Mouse (Mus musculus) forebrain, embryonic 15.5 days (tissue): ENCODE results near the gene Clec16a. TPM values are rescaled to one million over a fixed set of nuclear protein-coding genes. Genes with fewer than 3 reads are reported as not detected.
A peak's percentile ranks its signal among the peaks of the same experiment; 100 is the strongest.

Experiments used
- ATAC-seq: fragments of 200-750 bp; cut with Nextera tagmentation; replicated peaks from 2 replicates; pipeline ENCODE4 v1.8.0; 2017; ENCODE audit warnings: mild to moderate bottlenecking, moderate TSS enrichment, moderate library complexity
- H3K27ac ChIP-seq: fragments of 300-500 bp; sonication (generic); replicated peaks from 2 replicates; pipeline ENCODE4 v1.5.1; 2015; ENCODE audit warnings: mild to moderate bottlenecking, inconsistent platforms
- H3K27me3 ChIP-seq: fragments of 300-500 bp; sonication (generic); 2 replicates; pipeline ENCODE4 v1.6.1; 2015; ENCODE audit warnings: inconsistent platforms
- H3K36me3 ChIP-seq: fragments of 300-500 bp; sonication (generic); 2 replicates; pipeline ENCODE4 v1.6.1; 2015; ENCODE audit warnings: mild to moderate bottlenecking, inconsistent platforms
- H3K4me1 ChIP-seq: fragments of 300-500 bp; sonication (generic); 2 replicates; pipeline ENCODE4 v1.6.1; 2015; ENCODE audit warnings: inconsistent platforms
- H3K4me2 ChIP-seq: fragments of 300-500 bp; sonication (generic); replicated peaks from 2 replicates; pipeline ENCODE4 v1.6.1; 2015; ENCODE audit warnings: mild to moderate bottlenecking, inconsistent platforms
- H3K4me3 ChIP-seq: fragments of 300-500 bp; sonication (generic); 2 replicates; pipeline ENCODE4 v1.5.1; 2015; ENCODE audit warnings: mild to moderate bottlenecking, inconsistent platforms
- H3K9ac ChIP-seq: fragments of 300-500 bp; sonication (generic); replicated peaks from 2 replicates; pipeline ENCODE4 v1.6.1; 2015; ENCODE audit warnings: mild to moderate bottlenecking, inconsistent platforms
- H3K9me3 ChIP-seq: fragments of 300-500 bp; sonication (generic); 2 replicates; pipeline ENCODE4 v1.6.1; 2016; ENCODE audit warnings: inconsistent platforms
- WGBS: fragments of 180-500 bp; shearing (Covaris S2); methylation state at CpG from one replicate; pipeline ENCODE4 v1.1.7; 2015; ENCODE audit warnings: mixed read lengths; 5-methylcytosine and 5-hydroxymethylcytosine counted together
- polyA plus RNA-seq: library from polyadenylated mRNA; unstranded; fragments of >200 nt; fragmentation: Nextera tagmentation; extraction: Ambion mirVana; gene quantifications from 2 replicates; pipeline ENCODE4 v1.2.1, GENCODE M21; 2015

The Clec16a gene
- polyA plus RNA-seq, 1 experiment from 2014 or later: 77.1 TPM

- H3K9ac ChIP-seq: no peak overlapping the region
- H3K9me3 ChIP-seq: no peaks in the 10 kb centered on the region
- ATAC-seq: no peak
- H3K36me3 ChIP-seq: no peaks in the 10 kb centered on the region
- no peak overlapping the region for H3K27ac ChIP-seq
- H3K4me1 ChIP-seq: peaks cover 19% of the 10 kb centered on the region
- peaks cover 15% of the 10 kb centered on the region; the same call in 1 of the 2 replicates for H3K27me3 ChIP-seq
- WGBS: 69% methylated on average over 1 of the region's 1 CpGs
- H3K4me3 ChIP-seq: no peak overlapping the region
- no peak overlapping the region for H3K4me2 ChIP-seq
Observed at GRCm38 (mm10) chr16:10783152-10783434, 238.0 kb downstream of the Clec16a start.

GRCm38 (mm10) chr16:10783451-10783850 is 238.3 kb downstream of the Clec16a start:
- H3K4me1 ChIP-seq: peaks cover 19% of the 10 kb centered on the region
- no peak overlapping the region for H3K9ac ChIP-seq
- ATAC-seq: no peak
- no peaks in the 10 kb centered on the region for H3K36me3 ChIP-seq
- H3K4me2 ChIP-seq: no peak overlapping the region
- H3K27me3 ChIP-seq: peaks cover 15% of the 10 kb centered on the region; the same call in 1 of the 2 replicates
- H3K4me3 ChIP-seq: 0 out of 2 replicates have a peak overlapping the region, but pooled peaks have one; percentile 75
- WGBS: 75% methylated on average over 8 of the region's 8 CpGs
- no peaks in the 10 kb centered on the region for H3K9me3 ChIP-seq
- no peak overlapping the region for H3K27ac ChIP-seq

- Histone ChIP-seq H3K9me3 (no peaks in the 10 kb centered on the region), H3K27ac (no peak overlapping the region), H3K36me3 (no peaks in the 10 kb centered on the region), H3K9ac (peak overlapping the region; percentile 63), H3K27me3 (peaks cover 15% of the 10 kb centered on the region; the same call in 1 of the 2 replicates), H3K4me1 (peaks cover 19% of the 10 kb centered on the region), H3K4me2 (peak overlapping the region; percentile 98), H3K4me3 (peak overlapping the region; percentile 75)
- WGBS: 4% methylated on average over 81 of the region's 81 CpGs
- no peak; the same call in 1 of the 2 replicates for ATAC-seq
Observed at GRCm38 (mm10) chr16:10783883-10784792, 239.0 kb downstream of the Clec16a start.

- H3K9me3 ChIP-seq: no peaks in the 10 kb centered on the region
- under 1% methylated on average over 39 of the region's 55 CpGs for WGBS
- H3K36me3 ChIP-seq: no peaks in the 10 kb centered on the region
- H3K9ac ChIP-seq: peak overlapping the region; percentile 63
- peaks cover 15% of the 10 kb centered on the region; the same call in 1 of the 2 replicates for H3K27me3 ChIP-seq
- H3K4me1 ChIP-seq: peaks cover 19% of the 10 kb centered on the region
- peak overlapping the region; percentile 75 for H3K4me3 ChIP-seq
- H3K27ac ChIP-seq: peak overlapping the region; percentile 84
- ATAC-seq: peak; percentile 86
- peak overlapping the region; percentile 98 for H3K4me2 ChIP-seq
Observed at GRCm38 (mm10) chr16:10784793-10785370, 239.7 kb downstream of the Clec16a start.

- Histone ChIP-seq H3K27me3 (peaks cover 15% of the 10 kb centered on the region; the same call in 1 of the 2 replicates), H3K27ac (peak within 1 kb of the TSS; percentile 84), H3K4me2 (peak within 1 kb of the TSS; percentile 98), H3K9ac (peak within 1 kb of the TSS; percentile 63), H3K36me3 (no peaks in the 10 kb centered on the region), H3K4me3 (peak within 1 kb of the TSS; percentile 75), H3K4me1 (peaks cover 19% of the 10 kb centered on the region), H3K9me3 (no peaks in the 10 kb centered on the region)
- under 1% methylated on average over 56 of the region's 59 CpGs for whole genome bisulfite sequencing
- peak; percentile 86 for ATAC-seq
Observed at GRCm38 (mm10) chr16:10785371-10786231, 240.5 kb downstream of the Clec16a start, which contains the start of gene Socs1. Gene Socs1 (minus strand): TSS chr16:10785536.

- H3K27me3 ChIP-seq: peaks cover 15% of the 10 kb centered on the region; the same call in 1 of the 2 replicates
- H3K9ac ChIP-seq: peak overlapping the region; percentile 63
- H3K9me3 ChIP-seq: no peaks in the 10 kb centered on the region
- H3K4me2 ChIP-seq: peak overlapping the region; percentile 98
- peak overlapping the region; percentile 75 for H3K4me3 ChIP-seq
- no peaks in the 10 kb centered on the region for H3K36me3 ChIP-seq
- H3K27ac ChIP-seq: peak overlapping the region; percentile 84
- ATAC-seq: peak; percentile 44
- peaks cover 19% of the 10 kb centered on the region for H3K4me1 ChIP-seq
- WGBS: 3% methylated on average over 9 of the region's 9 CpGs
Observed at GRCm38 (mm10) chr16:10786288-10786687, 241.1 kb downstream of the Clec16a start.

- Histone ChIP-seq H3K9ac (no peak overlapping the region), H3K36me3 (no peaks in the 10 kb centered on the region), H3K9me3 (no peaks in the 10 kb centered on the region), H3K4me2 (no peak overlapping the region), H3K4me1 (peaks cover 19% of the 10 kb centered on the region), H3K27ac (no peak overlapping the region), H3K27me3 (peaks cover 15% of the 10 kb centered on the region; the same call in 1 of the 2 replicates), H3K4me3 (no peak overlapping the region)
- WGBS: 72% methylated on average over 4 of the region's 4 CpGs
- no peak for ATAC-seq
Observed at GRCm38 (mm10) chr16:10786782-10787547, 241.8 kb downstream of the Clec16a start.

- Histone ChIP-seq H3K4me2 (no peak overlapping the region), H3K36me3 (no peaks in the 10 kb centered on the region), H3K9ac (no peak overlapping the region), H3K27ac (no peak overlapping the region), H3K9me3 (no peaks in the 10 kb centered on the region), H3K4me1 (peaks cover 19% of the 10 kb centered on the region), H3K4me3 (no peak overlapping the region), H3K27me3 (peaks cover 15% of the 10 kb centered on the region; the same call in 1 of the 2 replicates)
- ATAC-seq: no peak
- WGBS: 83% methylated on average over 7 of the region's 7 CpGs
Observed at GRCm38 (mm10) chr16:10787548-10788058, 242.5 kb downstream of the Clec16a start.

GRCm38 (mm10) chr16:10788271-10788670 is 243.1 kb downstream of the Clec16a start, which contains the start of gene Tnp2:
Gene Tnp2 (minus strand): TSS chr16:10788660.
- H3K36me3 ChIP-seq: no peaks in the 10 kb centered on the region
- no peak within 1 kb of the TSS for H3K4me2 ChIP-seq
- H3K9ac ChIP-seq: no peak within 1 kb of the TSS
- peaks cover 8% of the 10 kb centered on the region; the same call in 1 of the 2 replicates for H3K27me3 ChIP-seq
- ATAC-seq: no peak
- peaks cover 19% of the 10 kb centered on the region for H3K4me1 ChIP-seq
- 60% methylated on average over 16 of the region's 16 CpGs for WGBS
- no peak within 1 kb of the TSS for H3K27ac ChIP-seq
- H3K4me3 ChIP-seq: no peak within 1 kb of the TSS
- no peaks in the 10 kb centered on the region for H3K9me3 ChIP-seq

GRCm38 (mm10) chr16:10788866-10789265 is 243.7 kb downstream of the Clec16a start:
- no peaks in the 10 kb centered on the region for H3K9me3 ChIP-seq
- H3K4me3 ChIP-seq: no peak overlapping the region
- H3K4me1 ChIP-seq: peaks cover 18% of the 10 kb centered on the region
- no peak overlapping the region for H3K9ac ChIP-seq
- 0 out of 2 replicates have a peak, but pooled peaks cover 2% of the 10 kb centered on the region for H3K27me3 ChIP-seq
- ATAC-seq: no peak
- H3K27ac ChIP-seq: no peak overlapping the region
- 50% methylated on average over 4 of the region's 4 CpGs for WGBS
- H3K36me3 ChIP-seq: no peaks in the 10 kb centered on the region
- H3K4me2 ChIP-seq: no peak overlapping the region

- WGBS: 81% methylated on average over 9 of the region's 9 CpGs
- no peak within 1 kb of the TSS for H3K9ac ChIP-seq
- peaks cover under 1% of the 10 kb centered on the region; the same call in 1 of the 2 replicates for H3K27me3 ChIP-seq
- H3K9me3 ChIP-seq: no peaks in the 10 kb centered on the region
- no peak for ATAC-seq
- H3K4me3 ChIP-seq: no peak within 1 kb of the TSS
- peaks cover 6% of the 10 kb centered on the region; the same call in 1 of the 2 replicates for H3K4me1 ChIP-seq
- no peaks in the 10 kb centered on the region for H3K36me3 ChIP-seq
- no peak within 1 kb of the TSS for H3K4me2 ChIP-seq
- H3K27ac ChIP-seq: no peak within 1 kb of the TSS
Observed at GRCm38 (mm10) chr16:10790702-10791101, 245.6 kb downstream of the Clec16a start, which contains the start of gene Prm3. Gene Prm3 (minus strand): TSS chr16:10790914.
